Mouse (Mus musculus) ovary, adult 2 months (tissue): ENCODE data around the gene Zfp974. TPM values are rescaled to one million over a fixed set of nuclear protein-coding genes. Genes with fewer than 3 reads are reported as not detected.

Source experiments
- polyA plus RNA-seq: library from polyadenylated mRNA; depleted of rRNA; stranded (reverse); fragments of >200 nt; gene quantifications from 2 replicates; pipeline ENCODE4 v1.2.3, GENCODE M21; 2012; rRNA removed

The Zfp974 gene
- polyA plus RNA-seq = 1.3 and 1.5 TPM in 2 replicates

GRCm38 (mm10) chr7:27928818-27929695, at the start of gene Zfp974:
Zfp974 (minus strand) TSS chr7:27929460.

Other genes starting within 250 kb of the Zfp974 start
- 0.47 and 0.76 TPM in 2 replicates for gene Zfp607b, start 240.1 kb downstream of the Zfp974 start, polyA plus RNA-seq
- 1.6 and 2.0 TPM in 2 replicates for gene Zfp60, start 198.1 kb downstream of the Zfp974 start, polyA plus RNA-seq
- 0.33 and 0.41 TPM in 2 replicates for gene Zfp626, start 122.3 kb downstream of the Zfp974 start, polyA plus RNA-seq
- gene Zfp59, start 90.9 kb downstream of the Zfp974 start, polyA plus RNA-seq = 0.43 and 0.58 TPM in 2 replicates
- 0.30 and 0.33 TPM in 2 replicates for gene Zfp607a, start 71.9 kb downstream of the Zfp974 start, polyA plus RNA-seq
- gene Zfp780b, start 49.7 kb upstream of the Zfp974 start, polyA plus RNA-seq = 1.0 and 1.4 TPM in 2 replicates
- gene Zfp850, start 84.7 kb upstream of the Zfp974 start, polyA plus RNA-seq = 0.10 and 0.44 TPM in 2 replicates
- 146 and 150 TPM in 2 replicates for gene Psmc4, start 120.6 kb upstream of the Zfp974 start, polyA plus RNA-seq
- 24.0 and 60.8 TPM in 2 replicates for gene Fcgbp, start 141.8 kb upstream of the Zfp974 start, polyA plus RNA-seq
- 0.12 and 0.15 TPM in 2 replicates for gene 9530053A07Rik, start 200.0 kb upstream of the Zfp974 start, polyA plus RNA-seq
- 53.6 and 78.1 TPM in 2 replicates for gene Fbl, start 240.2 kb upstream of the Zfp974 start, polyA plus RNA-seq